Mouse (Mus musculus): Measurements from ENCODE around the gene Scd3.

Scd3 gene

GRCm38 (mm10) chr19:44203015-44203564 is at the start of gene Scd3:
TSS of gene Scd3 (plus strand) at chr19:44203269.
- DNase-seq, result no peak

- no peak for DNase-seq
Measured at GRCm38 (mm10) chr19:44153781-44154180, 49.3 kb upstream of the Scd3 start.

- no peak for DNase-seq
Measured at GRCm38 (mm10) chr19:44157005-44157404, 46.1 kb upstream of the Scd3 start.

- no peak for DNase-seq
Measured at GRCm38 (mm10) chr19:44159386-44159785, 43.7 kb upstream of the Scd3 start.

GRCm38 (mm10) chr19:44161515-44161914 is 41.6 kb upstream of the Scd3 start:
- DNase-seq, result no peak

- no peak for DNase-seq
Measured at GRCm38 (mm10) chr19:44174835-44175234, 28.2 kb upstream of the Scd3 start.

GRCm38 (mm10) chr19:44176741-44177140 is 26.3 kb upstream of the Scd3 start:
- no peak for DNase-seq

GRCm38 (mm10) chr19:44180502-44180901 is 22.6 kb upstream of the Scd3 start:
- no peak for DNase-seq

- DNase-seq, result no peak
Measured at GRCm38 (mm10) chr19:44183968-44184367, 19.1 kb upstream of the Scd3 start.

GRCm38 (mm10) chr19:44189056-44189455 is 14.0 kb upstream of the Scd3 start:
- no peak for DNase-seq

GRCm38 (mm10) chr19:44192342-44192741 is 10.7 kb upstream of the Scd3 start, which contains the start of gene Pkd2l1:
TSS of gene Pkd2l1 (minus strand) at chr19:44192442.
- no peak for DNase-seq

- no peak for DNase-seq
Measured at GRCm38 (mm10) chr19:44193906-44194305, 9.2 kb upstream of the Scd3 start.

- peak; percentile 59 for DNase-seq
Measured at GRCm38 (mm10) chr19:44195138-44195537, 7.9 kb upstream of the Scd3 start.

GRCm38 (mm10) chr19:44197053-44197852 is 5.8 kb upstream of the Scd3 start:
- DNase-seq, result no peak

- DNase-seq, result no peak
Measured at GRCm38 (mm10) chr19:44198494-44198893, 4.6 kb upstream of the Scd3 start.

- no peak for DNase-seq
Measured at GRCm38 (mm10) chr19:44198964-44199363, 4.1 kb upstream of the Scd3 start.

- DNase-seq, result no peak
Measured at GRCm38 (mm10) chr19:44207079-44207478, 4.0 kb downstream of the Scd3 start.

- no peak for DNase-seq
Measured at GRCm38 (mm10) chr19:44215255-44215654, 12.2 kb downstream of the Scd3 start.

GRCm38 (mm10) chr19:44217958-44218525 is 15.0 kb downstream of the Scd3 start:
- no peak for DNase-seq

GRCm38 (mm10) chr19:44225728-44226127 is 22.7 kb downstream of the Scd3 start:
- DNase-seq, result no peak

- DNase-seq, result no peak
Measured at GRCm38 (mm10) chr19:44229776-44230175, 26.7 kb downstream of the Scd3 start.

GRCm38 (mm10) chr19:44230212-44230611 is 27.1 kb downstream of the Scd3 start:
- DNase-seq, result no peak

- no peak for DNase-seq
Measured at GRCm38 (mm10) chr19:44231608-44232151, 28.6 kb downstream of the Scd3 start.

- DNase-seq, result no peak
Measured at GRCm38 (mm10) chr19:44237471-44238006, 34.5 kb downstream of the Scd3 start.

All from right cerebral cortex, postnatal 25 days (tissue).